8 mouse cellular contexts compared by ENCODE assay signal in the genomic region with DNA sequence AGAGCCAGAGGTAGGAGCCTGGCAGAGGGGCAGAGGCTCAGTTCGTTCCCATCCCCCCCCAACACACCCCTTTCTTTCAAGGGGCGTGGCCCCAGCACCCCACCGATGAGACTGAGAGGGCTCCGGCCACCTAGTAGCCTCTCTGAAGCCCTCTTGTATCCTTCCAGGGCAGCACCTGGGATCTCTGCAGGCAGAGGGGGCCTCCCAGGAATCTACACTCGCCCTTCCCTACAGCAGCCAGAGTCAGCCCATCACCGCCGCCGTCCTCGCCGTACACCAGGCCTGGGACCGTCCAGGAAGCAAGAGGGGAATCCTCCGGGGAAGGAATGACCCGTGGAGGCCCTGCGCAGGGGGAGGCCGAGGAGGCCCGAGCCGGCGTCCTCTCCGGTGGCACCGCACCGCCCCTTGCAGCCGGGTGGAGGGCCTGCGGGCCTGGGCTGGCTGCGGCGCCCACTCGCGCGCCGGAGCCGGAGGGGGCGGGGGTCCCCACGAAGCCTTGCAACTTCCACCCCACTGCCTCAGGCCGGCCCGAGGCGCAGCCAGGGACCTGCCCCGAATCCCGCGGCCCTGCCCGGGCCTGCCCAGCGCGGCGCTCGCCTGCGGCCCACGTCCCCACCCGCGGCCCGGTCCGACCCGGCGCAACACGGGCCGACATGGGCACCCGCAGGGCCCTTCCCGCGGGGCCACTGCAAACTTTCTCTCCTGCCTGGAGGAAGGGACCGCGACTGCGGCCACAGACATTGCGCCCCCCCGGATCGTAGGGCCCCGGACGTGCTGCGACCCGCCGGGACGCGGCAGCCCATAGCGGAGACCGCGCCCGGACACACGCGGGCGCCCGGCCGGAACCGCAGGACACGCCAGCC. TPM values are rescaled to one million over a fixed set of nuclear protein-coding genes. Genes with fewer than 3 reads are reported as not detected.
DNase-seq lines count a peak whose midpoint lies in the region; ATAC-seq and TF ChIP-seq lines count a peak whose summit lies in the region.

No protein-coding gene starts in this region.

- intact Hi-C loops in left cerebral cortex, postnatal 25 days (cut with DNase I) = loop anchor here (1.0 to 5.0 kb wide), 6 partner anchors 106 to 434 kb away; no protein-coding TSS in a partner anchor

- H3K27me3 ChIP-seq in forebrain, embryonic 15.5 days = 0 out of 2 replicates have a peak, but pooled peaks cover 3% of the 10 kb centered on the region
- H3K27me3 ChIP-seq in liver, embryonic 16.5 days (ENCODE audit: control insufficient read depth, insufficient read depth, low read depth, low read length) = peaks cover 22% of the 10 kb centered on the region

- peak overlapping the region; percentile 59 for H3K27ac ChIP-seq in brown adipose tissue, adult 24 weeks (replicated peaks; ENCODE audit: low read depth, low read length)
- H3K27ac ChIP-seq in forebrain, embryonic 15.5 days (replicated peaks) = peak overlapping the region; percentile 71
- H3K27ac ChIP-seq in liver, embryonic 16.5 days (ENCODE audit: low read length) = no peak overlapping the region
- H3K27ac ChIP-seq in olfactory bulb, adult 2 months (ENCODE audit: insufficient read depth, low read depth, low read length) = no peak overlapping the region

- peak; percentile 32 for ATAC-seq in forebrain, embryonic 15.5 days (replicated peaks)
- ATAC-seq in inflammation-experienced regulatory T-cells, adult 6 months = peak; percentile 41
- ATAC-seq in liver, embryonic 16.5 days (ENCODE audit: low read depth) = no peak; the same call in 1 of the 2 replicates

- TF ChIP-seq CTCF in olfactory bulb, adult 2 months (IDR thresholded peaks at IDR 0.05; ENCODE audit: insufficient read depth, low read depth, low read length) = no peak

- H3K4me1 ChIP-seq in brown adipose tissue, adult 24 weeks (ENCODE audit: control insufficient read depth, insufficient read depth, insufficient read length, low read length) = peaks cover 18% of the 10 kb centered on the region
- peaks cover 47% of the 10 kb centered on the region for H3K4me1 ChIP-seq in forebrain, embryonic 15.5 days
- peaks cover 16% of the 10 kb centered on the region for H3K4me1 ChIP-seq in liver, embryonic 16.5 days (ENCODE audit: control insufficient read depth, low read depth, low read length)
- peaks cover 39% of the 10 kb centered on the region for H3K4me1 ChIP-seq in olfactory bulb, adult 2 months (ENCODE audit: control insufficient read depth, insufficient read depth, low read length)

- no peaks in the 10 kb centered on the region for H3K9me3 ChIP-seq in forebrain, embryonic 15.5 days
- no peaks in the 10 kb centered on the region for H3K9me3 ChIP-seq in liver, embryonic 16.5 days (replicated peaks; ENCODE audit: control insufficient read depth, low read length)

- peak; percentile 50 for DNase-seq in right cerebral cortex, postnatal 25 days
- DNase-seq in right cerebral cortex, adult 18-20 months = no peak
- DNase-seq in left cerebral cortex, postnatal 25 days (ENCODE audit: low spot score in 2 of 2) = no peak

- peak overlapping the region; percentile 98 for H3K4me3 ChIP-seq in brown adipose tissue, adult 24 weeks (ENCODE audit: insufficient read depth, low read depth, low read length)
- H3K4me3 ChIP-seq in forebrain, embryonic 15.5 days = peak overlapping the region; percentile 92
- peak overlapping the region; percentile 69 for H3K4me3 ChIP-seq in liver, embryonic 16.5 days (ENCODE audit: low read depth, low read length)
- peak overlapping the region; percentile 90 for H3K4me3 ChIP-seq in olfactory bulb, adult 2 months (ENCODE audit: insufficient read depth, low read depth, low read length)

- 0 out of 2 replicates have a peak, but pooled peaks cover 2% of the 10 kb centered on the region for H3K36me3 ChIP-seq in forebrain, embryonic 15.5 days
- H3K36me3 ChIP-seq in liver, embryonic 16.5 days (ENCODE audit: control insufficient read depth, insufficient read depth) = no peaks in the 10 kb centered on the region

- peak overlapping the region; percentile 90 for H3K4me2 ChIP-seq in forebrain, embryonic 15.5 days (replicated peaks)
- peak overlapping the region; percentile 83 for H3K4me2 ChIP-seq in liver, embryonic 16.5 days (ENCODE audit: low read depth, low read length)

- H3K9ac ChIP-seq in forebrain, embryonic 15.5 days (replicated peaks) = peak overlapping the region; percentile 89
- peak overlapping the region; percentile 62 for H3K9ac ChIP-seq in liver, embryonic 16.5 days (ENCODE audit: low read depth, low read length)

- no peak for TF ChIP-seq POLR2A in olfactory bulb, adult 2 months (IDR thresholded peaks at IDR 0.05; ENCODE audit: insufficient read depth, low read depth, low read length)

- under 1% methylated on average over 57 of the region's 80 CpGs for WGBS in forebrain, embryonic 15.5 days
- under 1% methylated on average over 71 of the region's 80 CpGs for WGBS in liver, embryonic 16.5 days (ENCODE audit: insufficient replicate concordance)
- under 1% methylated on average over 80 of the region's 80 CpGs for WGBS in olfactory bulb, adult 2 months

RNA-seq across cellular contexts. Expression of a gene that starts 0.8 kb away (rescaled TPM):
- polyA plus RNA-seq in brown adipose tissue, adult 24 weeks (2012; ENCODE audit: insufficient read depth, insufficient read length, missing spikeins) = 27.1 and 34.3 TPM in 2 replicates
- polyA plus RNA-seq in forebrain, embryonic 15.5 days (2015; fragmentation: Nextera tagmentation; extraction: Ambion mirVana) = 39.5 and 45.7 TPM in 2 replicates
- 1 to 10 TPM in 1 of 3 experiments, under 1 TPM in 2; 0.60 to 2.5 (median 0.86) TPM for polyA plus RNA-seq in inflammation-experienced regulatory T-cells, adult 6 months (2017; shearing (Covaris generic))
- 0.82 and 1.0 TPM in 2 replicates for polyA plus RNA-seq in liver, embryonic 16.5 days (2015; fragmentation: Nextera tagmentation; extraction: Ambion mirVana)
- polyA plus RNA-seq in olfactory bulb, adult 2 months (2012; ENCODE audit: insufficient read depth, insufficient read length, low replicate concordance, missing spikeins) = not detected in 2 replicates
- 10 to 100 TPM; 59.4 to 74.6 TPM for total RNA-seq in left cerebral cortex, postnatal 25 days (2021)

Comparison
In these comparisons a context has a peak if more than half of its experiments do, and no peak if none do; other contexts are left out.
1. H3K27ac ChIP-seq: peak in brown adipose tissue, adult 24 weeks (single experiment) and forebrain, embryonic 15.5 days (single experiment); none in liver, embryonic 16.5 days (single experiment) and olfactory bulb, adult 2 months (single experiment).
2. Peak in every context shown above with its lines, with median percentiles within 50 percentile points of each other: H3K4me3 ChIP-seq.